Mouse (Mus musculus) limb, embryonic 13.5 days (tissue): ENCODE results near the gene 2410137M14Rik. TPM values are rescaled to one million over a fixed set of nuclear protein-coding genes. Genes with fewer than 3 reads are reported as not detected.

Source experiments
- ATAC-seq: fragments of 200-750 bp; cut with Nextera tagmentation; 2 replicates; pipeline ENCODE4 v1.8.0; 2017; ENCODE audit warnings: low read depth, moderate number of reproducible peaks, moderate TSS enrichment; ENCODE audit not compliant: low FRiP score
- H3K27ac ChIP-seq: fragments of 300-500 bp; sonication (generic); 2 replicates; pipeline ENCODE4 v1.5.1; 2015; ENCODE audit warnings: inconsistent platforms, mild to moderate bottlenecking, moderate library complexity
- H3K27me3 ChIP-seq: fragments of 300-500 bp; sonication (generic); 2 replicates; pipeline ENCODE4 v1.6.1; 2015; ENCODE audit warnings: mild to moderate bottlenecking, inconsistent platforms
- H3K36me3 ChIP-seq: fragments of 300-500 bp; sonication (generic); 2 replicates; pipeline ENCODE4 v1.6.1; 2015; ENCODE audit warnings: inconsistent platforms, mild to moderate bottlenecking, moderate library complexity
- H3K4me1 ChIP-seq: fragments of 300-500 bp; sonication (generic); 2 replicates; pipeline ENCODE4 v1.6.1; 2015; ENCODE audit warnings: inconsistent platforms
- H3K4me2 ChIP-seq: fragments of 300-500 bp; sonication (generic); replicated peaks from 2 replicates; pipeline ENCODE4 v1.6.1; 2015; ENCODE audit warnings: inconsistent platforms, mild to moderate bottlenecking, moderate library complexity
- H3K4me3 ChIP-seq: fragments of 300-500 bp; sonication (generic); 2 replicates; pipeline ENCODE4 v1.5.1; 2015; ENCODE audit warnings: moderate library complexity, mild to moderate bottlenecking, inconsistent platforms
- H3K9ac ChIP-seq: fragments of 300-500 bp; sonication (generic); 2 replicates; pipeline ENCODE4 v1.6.1; 2015; ENCODE audit warnings: mild to moderate bottlenecking, inconsistent platforms
- H3K9me3 ChIP-seq: fragments of 300-500 bp; sonication (generic); 2 replicates; pipeline ENCODE4 v1.6.1; 2016; ENCODE audit warnings: inconsistent platforms
- WGBS: fragments of 180-500 bp; shearing (Covaris S2); methylation state at CpG from one replicate; pipeline ENCODE4 v1.1.7; 2015; 5-methylcytosine and 5-hydroxymethylcytosine counted together
- polyA plus RNA-seq: library from polyadenylated mRNA; unstranded; fragments of >200 nt; fragmentation: Nextera tagmentation; extraction: Ambion mirVana; gene quantifications from 2 replicates; pipeline ENCODE4 v1.2.1, GENCODE M21; 2015

Gene 2410137M14Rik
- polyA plus RNA-seq, 1 experiment from 2014 or later, result not detected

GRCm38 (mm10) chr17:36942391-36942790 lies 38.6 kb downstream of the 2410137M14Rik start:
- peaks cover 63% of the 10 kb centered on the region for H3K27me3 ChIP-seq
- 40% methylated on average over 10 of the region's 10 CpGs for WGBS
- H3K4me1 ChIP-seq, result peaks cover 33% of the 10 kb centered on the region
- no peaks in the 10 kb centered on the region for H3K9me3 ChIP-seq
- peak overlapping the region; percentile 49 for H3K4me3 ChIP-seq
- H3K9ac ChIP-seq, result no peak overlapping the region
- H3K27ac ChIP-seq, result no peak overlapping the region
- H3K4me2 ChIP-seq, result peak overlapping the region; percentile 80
- peak; percentile 42 for ATAC-seq
- H3K36me3 ChIP-seq, result no peaks in the 10 kb centered on the region

GRCm38 (mm10) chr17:36938056-36938455 lies 43.0 kb downstream of the 2410137M14Rik start:
- Histone ChIP-seq H3K9ac (no peak overlapping the region), H3K4me3 (no peak overlapping the region), H3K4me1 (peaks cover 9% of the 10 kb centered on the region), H3K27ac (no peak overlapping the region), H3K9me3 (no peaks in the 10 kb centered on the region), H3K36me3 (no peaks in the 10 kb centered on the region), H3K4me2 (no peak overlapping the region), H3K27me3 (peaks cover 23% of the 10 kb centered on the region)
- ATAC-seq, result no peak
- 84% methylated on average over 2 of the region's 2 CpGs for WGBS

DNA sequence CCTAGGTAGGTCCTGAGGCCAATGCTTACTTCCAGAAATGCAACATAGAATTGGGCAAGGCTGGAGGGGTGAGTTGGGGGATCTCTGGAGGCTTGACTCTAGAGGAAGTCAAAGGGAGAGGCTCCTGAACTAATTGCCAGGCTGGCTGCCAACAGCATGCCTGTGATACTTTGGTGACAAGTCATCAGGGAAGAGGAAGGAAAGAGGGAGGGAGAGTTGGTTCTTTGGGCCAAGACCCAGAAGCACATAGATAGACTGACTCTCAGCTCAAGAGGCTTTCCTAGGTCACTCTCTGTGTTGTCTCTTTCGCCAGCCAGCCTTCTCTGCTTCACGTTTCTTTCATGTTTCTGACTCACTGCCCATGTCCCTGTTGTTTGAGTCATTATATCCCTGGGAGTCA lies 49.2 kb downstream of the 2410137M14Rik start:
- WGBS, result 71% methylated on average over 2 of the region's 2 CpGs
- ATAC-seq, result no peak
- no peaks in the 10 kb centered on the region for H3K9me3 ChIP-seq
- no peak overlapping the region for H3K9ac ChIP-seq
- H3K4me3 ChIP-seq, result no peak overlapping the region
- no peaks in the 10 kb centered on the region for H3K36me3 ChIP-seq
- H3K4me1 ChIP-seq, result no peaks in the 10 kb centered on the region
- H3K27ac ChIP-seq, result no peak overlapping the region
- H3K27me3 ChIP-seq, result no peaks in the 10 kb centered on the region
- H3K4me2 ChIP-seq, result no peak overlapping the region

GRCm38 (mm10) chr17:36931130-36931529 lies 49.9 kb downstream of the 2410137M14Rik start:
- WGBS, result 80% methylated on average over 4 of the region's 4 CpGs
- Histone ChIP-seq H3K9me3 (no peaks in the 10 kb centered on the region), H3K9ac (no peak overlapping the region), H3K4me3 (no peak overlapping the region), H3K4me1 (no peaks in the 10 kb centered on the region), H3K4me2 (no peak overlapping the region), H3K36me3 (no peaks in the 10 kb centered on the region), H3K27me3 (no peaks in the 10 kb centered on the region), H3K27ac (no peak overlapping the region)
- ATAC-seq, result no peak

GRCm38 (mm10) chr17:36930233-36930632 lies 50.8 kb downstream of the 2410137M14Rik start:
- no peak for ATAC-seq
- H3K36me3 ChIP-seq, result no peaks in the 10 kb centered on the region

GRCm38 (mm10) chr17:36929236-36929932 lies 51.7 kb downstream of the 2410137M14Rik start:
- no peaks in the 10 kb centered on the region for H3K27me3 ChIP-seq
- no peak overlapping the region for H3K4me3 ChIP-seq
- no peak for ATAC-seq
- no peaks in the 10 kb centered on the region for H3K9me3 ChIP-seq
- no peaks in the 10 kb centered on the region for H3K4me1 ChIP-seq
- 71% methylated on average over 12 of the region's 12 CpGs for WGBS
- no peaks in the 10 kb centered on the region for H3K36me3 ChIP-seq
- no peak overlapping the region for H3K9ac ChIP-seq
- H3K4me2 ChIP-seq, result no peak overlapping the region
- H3K27ac ChIP-seq, result no peak overlapping the region

More at GRCm38 (mm10) chr17:36930233-36930632, 50.8 kb downstream of the 2410137M14Rik start:
- WGBS, result 72% methylated on average over 6 of the region's 6 CpGs
- Histone ChIP-seq H3K27me3 (no peaks in the 10 kb centered on the region), H3K4me1 (no peaks in the 10 kb centered on the region), H3K4me2 (no peak overlapping the region), H3K4me3 (no peak overlapping the region), H3K9me3 (no peaks in the 10 kb centered on the region), H3K9ac (no peak overlapping the region), H3K27ac (no peak overlapping the region)

Other genes starting within 250 kb of the 2410137M14Rik start
- not detected in 2 replicates for gene H2-M10.5, start 208.3 kb downstream of the 2410137M14Rik start, polyA plus RNA-seq
- not detected in 2 replicates for gene H2-M10.6, start 169.1 kb downstream of the 2410137M14Rik start, polyA plus RNA-seq
- 52.3 and 53.7 TPM in 2 replicates for gene Trim26, start 144.1 kb downstream of the 2410137M14Rik start, polyA plus RNA-seq
- 0.13 and 0.28 TPM in 2 replicates for gene Trim15, start 114.0 kb downstream of the 2410137M14Rik start, polyA plus RNA-seq
- 2.5 and 3.9 TPM in 2 replicates for gene Trim10, start 111.7 kb downstream of the 2410137M14Rik start, polyA plus RNA-seq
- gene Trim40, start 91.1 kb downstream of the 2410137M14Rik start, polyA plus RNA-seq, result not detected in 2 replicates
- gene Trim31, start 83.1 kb downstream of the 2410137M14Rik start, polyA plus RNA-seq, result not detected in 2 replicates
- 1.4 and 1.5 TPM in 2 replicates for gene Rnf39, start 38.3 kb downstream of the 2410137M14Rik start, polyA plus RNA-seq
- gene Ppp1r11, start 29.5 kb downstream of the 2410137M14Rik start, polyA plus RNA-seq, result 115 and 118 TPM in 2 replicates
- gene Znrd1, start 22.7 kb downstream of the 2410137M14Rik start, polyA plus RNA-seq, result 111 and 117 TPM in 2 replicates
- gene Znrd1as, start 22.6 kb downstream of the 2410137M14Rik start, polyA plus RNA-seq, result 5.7 and 5.8 TPM in 2 replicates
- gene H2-M5, start 8.3 kb upstream of the 2410137M14Rik start, polyA plus RNA-seq, result 1.3 TPM in 2 replicates
- 136 and 138 TPM in 2 replicates for gene Zfp57, start 19.9 kb upstream of the 2410137M14Rik start, polyA plus RNA-seq
- 0.18 and 0.22 TPM in 2 replicates for gene Mog, start 42.2 kb upstream of the 2410137M14Rik start, polyA plus RNA-seq
- gene Gabbr1, start 64.7 kb upstream of the 2410137M14Rik start, polyA plus RNA-seq, result 13.3 and 15.2 TPM in 2 replicates
- gene Olfr90, start 107.3 kb upstream of the 2410137M14Rik start, polyA plus RNA-seq, result 0.09 TPM in 1 of 2 replicates, not detected in the other
- not detected in 2 replicates for gene Olfr91, start 117.0 kb upstream of the 2410137M14Rik start, polyA plus RNA-seq
- not detected in 2 replicates for gene Olfr92, start 138.9 kb upstream of the 2410137M14Rik start, polyA plus RNA-seq
- gene Olfr93, start 180.3 kb upstream of the 2410137M14Rik start, polyA plus RNA-seq, result not detected in 2 replicates
- not detected in 2 replicates for gene Ubd, start 212.7 kb upstream of the 2410137M14Rik start, polyA plus RNA-seq
- gene Olfr94, start 219.8 kb upstream of the 2410137M14Rik start, polyA plus RNA-seq, result not detected in 2 replicates
- gene Olfr95, start 231.9 kb upstream of the 2410137M14Rik start, polyA plus RNA-seq, result not detected in 2 replicates
- not detected in 2 replicates for gene Olfr96, start 238.9 kb upstream of the 2410137M14Rik start, polyA plus RNA-seq